30 mouse cellular contexts compared by ENCODE assay signal in the genomic region with DNA sequence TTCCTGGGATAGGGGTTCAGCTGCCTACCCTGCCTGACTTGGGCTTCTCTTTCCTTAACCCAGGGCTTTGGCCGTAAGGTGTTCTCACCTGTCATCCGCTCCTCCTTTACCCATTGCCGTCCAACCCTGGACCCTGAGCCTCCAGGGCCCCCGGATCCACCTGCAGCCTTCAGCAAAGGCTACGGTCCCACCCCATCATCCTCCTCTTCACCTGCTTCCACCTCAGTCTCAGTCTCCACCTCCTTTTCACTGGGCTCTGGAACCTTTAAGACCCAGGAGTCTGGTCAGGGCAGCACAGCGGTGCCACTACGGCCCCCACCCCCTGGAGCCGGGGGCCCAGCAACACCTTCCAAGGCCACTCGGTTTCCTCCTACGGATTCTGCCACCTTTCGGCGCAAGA. TPM values are rescaled to one million over a fixed set of nuclear protein-coding genes. Genes with fewer than 3 reads are reported as not detected.
DNase-seq lines count a peak whose midpoint lies in the region; ATAC-seq and TF ChIP-seq lines count a peak whose summit lies in the region.
"Had no signal": no experiment of that assay in that cellular context is flagged by ENCODE, and none has a peak within 500 bp of the region (broad histone marks: within the 10 kb centered on the region; RNA-seq: fewer than 3 reads in every experiment).

No protein-coding gene starts in this region.

- no peak overlapping the region for H3K27ac ChIP-seq in gastrocnemius, adult 2 months
- no peak overlapping the region for H3K27ac ChIP-seq in limb, embryonic 11.5 days (replicated peaks; ENCODE audit: low read depth, low read length)
- H3K27ac ChIP-seq in limb, embryonic 10.5 days, result no peak overlapping the region
- H3K27ac ChIP-seq in thymus, adult 2 months (ENCODE audit: control insufficient read depth, insufficient read depth, low read length), result no peak overlapping the region
- H3K27ac ChIP-seq: embryonic facial prominence, embryonic 12.5 days; forebrain, embryonic 12.5 days; forebrain, embryonic 15.5 days; heart, adult 2 months; heart, embryonic 10.5 days; heart, embryonic 13.5 days; hindbrain, embryonic 14.5 days; hindbrain, postnatal 0 days had no signal

- intact Hi-C loops in gastrocnemius, adult 2 months (cut with DNase I), result no loop called here

- peaks cover 17% of the 10 kb centered on the region for H3K4me1 ChIP-seq in limb, embryonic 11.5 days (ENCODE audit: control insufficient read depth, insufficient read depth, low read length)
- H3K4me1 ChIP-seq in limb, embryonic 10.5 days, result peaks cover 21% of the 10 kb centered on the region
- H3K4me1 ChIP-seq in thymus, adult 2 months (replicated peaks; ENCODE audit: control insufficient read depth, insufficient read depth, low read length), result peaks cover 14% of the 10 kb centered on the region

- no peak overlapping the region for H3K4me3 ChIP-seq in gastrocnemius, adult 2 months
- H3K4me3 ChIP-seq in limb, embryonic 11.5 days (ENCODE audit: low read depth, low read length), result no peak overlapping the region
- H3K4me3 ChIP-seq in limb, embryonic 10.5 days, result no peak overlapping the region
- no peak overlapping the region for H3K4me3 ChIP-seq in thymus, adult 2 months (ENCODE audit: control insufficient read depth, insufficient read depth, low read length)
- H3K4me3 ChIP-seq: embryonic facial prominence, embryonic 12.5 days; erythroblast, embryonic 14.5 days; forebrain, embryonic 12.5 days; forebrain, embryonic 15.5 days; heart, adult 2 months; heart, embryonic 10.5 days; heart, embryonic 13.5 days had no signal

- H3K36me3 ChIP-seq in limb, embryonic 11.5 days (ENCODE audit: control insufficient read depth, insufficient read depth, low read length), result peaks cover 63% of the 10 kb centered on the region
- H3K36me3 ChIP-seq in limb, embryonic 10.5 days, result peaks cover 87% of the 10 kb centered on the region
- H3K36me3 ChIP-seq in thymus, adult 2 months (ENCODE audit: control insufficient read depth, insufficient read depth, low read length), result peaks cover 71% of the 10 kb centered on the region

- H3K27me3 ChIP-seq in limb, embryonic 11.5 days (ENCODE audit: control insufficient read depth, insufficient read depth, low read length), result no peaks in the 10 kb centered on the region
- no peaks in the 10 kb centered on the region for H3K27me3 ChIP-seq in limb, embryonic 10.5 days (ENCODE audit: low read depth, poor library complexity, severe bottlenecking)
- H3K27me3 ChIP-seq in thymus, adult 2 months (ENCODE audit: control insufficient read depth, insufficient read depth, low read length), result no peaks in the 10 kb centered on the region
- H3K27me3 ChIP-seq: embryonic facial prominence, embryonic 12.5 days; forebrain, embryonic 12.5 days; forebrain, embryonic 15.5 days; heart, embryonic 13.5 days had no signal

- peak overlapping the region; percentile 17; the same call in 1 of the 2 replicates for H3K9ac ChIP-seq in limb, embryonic 11.5 days (ENCODE audit: low read length)
- H3K9ac ChIP-seq: embryonic facial prominence, embryonic 12.5 days; forebrain, embryonic 12.5 days; forebrain, embryonic 15.5 days; heart, embryonic 13.5 days; hindbrain, embryonic 14.5 days had no signal

- peak; percentile 20 for DNase-seq in gastrocnemius, adult 2 months
- no peak for DNase-seq in gastrocnemius, postnatal 25 days
- DNase-seq in limb, embryonic 11.5 days (ENCODE audit: low spot score), result no peak
- DNase-seq in limb, embryonic 10.5 days (ENCODE audit: low spot score), result no peak
- DNase-seq in thymus, adult 2 months, result peak; percentile 1
- DNase-seq in thymus, postnatal 4 days, result no peak
- DNase-seq: adrenal gland, adult 2 months; cerebellum, adult 11 months; cerebellum, adult 8-10 months; cerebellum, postnatal 14 days; gastrocnemius, postnatal 10 days; heart, adult 2 months; heart, postnatal 14 days; heart, postnatal 4 days had no signal

- TF ChIP-seq POLR2A in thymus, adult 2 months (IDR thresholded peaks at IDR 0.05; ENCODE audit: control insufficient read depth, extremely low read depth, insufficient read depth, low read length, poor library complexity), result no peak

- H3K9me3 ChIP-seq in limb, embryonic 11.5 days (ENCODE audit: control insufficient read depth, low read length), result no peaks in the 10 kb centered on the region
- H3K9me3 ChIP-seq in limb, embryonic 10.5 days (replicated peaks), result no peaks in the 10 kb centered on the region
- H3K9me3 ChIP-seq: embryonic facial prominence, embryonic 12.5 days; forebrain, embryonic 15.5 days; heart, embryonic 10.5 days; heart, embryonic 13.5 days had no signal

- TF ChIP-seq CTCF in gastrocnemius, adult 2 months (IDR thresholded peaks at IDR 0.05), result no peak
- TF ChIP-seq CTCF in thymus, adult 2 months (IDR thresholded peaks at IDR 0.05; ENCODE audit: borderline replicate concordance, control insufficient read depth, extremely low read depth, insufficient read depth, low read length, poor library complexity), result no peak

- no peak overlapping the region for H3K4me2 ChIP-seq in limb, embryonic 11.5 days (ENCODE audit: low read depth, severe bottlenecking)
- H3K4me2 ChIP-seq: embryonic facial prominence, embryonic 12.5 days; forebrain, embryonic 12.5 days; forebrain, embryonic 15.5 days; heart, embryonic 13.5 days; hindbrain, embryonic 14.5 days had no signal

- no peak for ATAC-seq in limb, embryonic 11.5 days (ENCODE audit: insufficient number of reproducible peaks, low FRiP score, low TSS enrichment, low read depth)
- ATAC-seq: CD4-positive, CD25-positive, alpha-beta regulatory T cell, adult 4 months; forebrain, embryonic 15.5 days; hindbrain, postnatal 0 days; inflammation-experienced regulatory T-cells, adult 6 months had no signal

- 88% methylated on average over 12 of the region's 12 CpGs for WGBS in limb, embryonic 11.5 days
- WGBS in limb, embryonic 10.5 days, result 94% methylated on average over 12 of the region's 12 CpGs
- WGBS in thymus, adult 2 months, result 99% methylated on average over 12 of the region's 12 CpGs

RNA-seq across cellular contexts. Expression of a gene that starts 9.8 kb away (rescaled TPM):
- total RNA-seq in gastrocnemius, adult 2 months (2021), result under 1 TPM; 0.38 to 0.86 TPM
- total RNA-seq in gastrocnemius, postnatal 25 days (2021), result 1 to 10 TPM; 1.4 to 1.5 TPM
- polyA plus RNA-seq in limb, embryonic 11.5 days (2014; fragmentation: Nextera tagmentation; extraction: Ambion mirVana), result 249 and 261 TPM in 2 replicates
- polyA plus RNA-seq in limb, embryonic 10.5 days (2016; fragmentation: Nextera tagmentation; extraction: Ambion mirVana), result 224 and 248 TPM in 2 replicates
- polyA plus RNA-seq in thymus, adult 2 months (2012; rRNA removed), result 138 and 140 TPM in 2 replicates

RNA-seq across cellular contexts. Expression of a gene that starts 13.2 kb away (rescaled TPM):
- not detected for total RNA-seq in gastrocnemius, adult 2 months (2021)
- not detected for total RNA-seq in gastrocnemius, postnatal 25 days (2021)
- 1.1 and 1.4 TPM in 2 replicates for polyA plus RNA-seq in limb, embryonic 11.5 days (2014; fragmentation: Nextera tagmentation; extraction: Ambion mirVana)
- polyA plus RNA-seq in limb, embryonic 10.5 days (2016; fragmentation: Nextera tagmentation; extraction: Ambion mirVana), result 1.1 and 1.3 TPM in 2 replicates
- 0.08 TPM in 1 of 2 replicates, not detected in the other for polyA plus RNA-seq in thymus, adult 2 months (2012; rRNA removed)
- total RNA-seq: adrenal gland, adult 2 months; adrenal gland, postnatal 14 days; adrenal gland, postnatal 4 days; gastrocnemius, postnatal 10 days; gastrocnemius, postnatal 4 days; heart, adult 2 months; heart, postnatal 14 days; heart, postnatal 4 days; MEL had no signal
- polyA plus RNA-seq: adrenal gland, adult 2 months; C2C12; CD4-positive, CD25-positive, alpha-beta regulatory T cell, adult 4 months; erythroblast, embryonic 14.5 days; heart, adult 2 months; heart, embryonic 16.5 days; inflammation-experienced regulatory T-cells, adult 6 months had no signal

RNA-seq across cellular contexts. Expression of a gene that starts 17.9 kb away (rescaled TPM):
- total RNA-seq in gastrocnemius, adult 2 months (2021), result not detected
- not detected for total RNA-seq in gastrocnemius, postnatal 25 days (2021)
- polyA plus RNA-seq in limb, embryonic 11.5 days (2014; fragmentation: Nextera tagmentation; extraction: Ambion mirVana), result 0.33 and 0.58 TPM in 2 replicates
- polyA plus RNA-seq in limb, embryonic 10.5 days (2016; fragmentation: Nextera tagmentation; extraction: Ambion mirVana), result 0.14 and 0.38 TPM in 2 replicates
- 0.08 and 0.13 TPM in 2 replicates for polyA plus RNA-seq in thymus, adult 2 months (2012; rRNA removed)
- total RNA-seq: gastrocnemius, postnatal 10 days; heart, adult 2 months; heart, postnatal 14 days; heart, postnatal 4 days; MEL had no signal
- polyA plus RNA-seq: CD4-positive, CD25-positive, alpha-beta regulatory T cell, adult 4 months; erythroblast, embryonic 14.5 days; inflammation-experienced regulatory T-cells, adult 6 months had no signal

RNA-seq across cellular contexts. Expression of a gene that starts 20.5 kb away (rescaled TPM):
- 10 to 100 TPM; 37.0 to 40.4 TPM for total RNA-seq in gastrocnemius, adult 2 months (2021)
- total RNA-seq in gastrocnemius, postnatal 25 days (2021), result 10 to 100 TPM; 29.0 to 30.4 TPM
- polyA plus RNA-seq in limb, embryonic 11.5 days (2014; fragmentation: Nextera tagmentation; extraction: Ambion mirVana), result 32.5 and 34.2 TPM in 2 replicates
- polyA plus RNA-seq in limb, embryonic 10.5 days (2016; fragmentation: Nextera tagmentation; extraction: Ambion mirVana), result 21.4 and 25.2 TPM in 2 replicates
- polyA plus RNA-seq in thymus, adult 2 months (2012; rRNA removed), result 270 and 297 TPM in 2 replicates

RNA-seq across cellular contexts. Expression of a gene that starts 29.0 kb away (rescaled TPM):
- total RNA-seq in gastrocnemius, adult 2 months (2021), result 10 to 100 TPM; 16.9 to 19.6 TPM
- 10 to 100 TPM; 15.5 to 18.7 TPM for total RNA-seq in gastrocnemius, postnatal 25 days (2021)
- polyA plus RNA-seq in limb, embryonic 11.5 days (2014; fragmentation: Nextera tagmentation; extraction: Ambion mirVana), result 13.8 and 14.4 TPM in 2 replicates
- polyA plus RNA-seq in limb, embryonic 10.5 days (2016; fragmentation: Nextera tagmentation; extraction: Ambion mirVana), result 17.6 and 22.2 TPM in 2 replicates
- polyA plus RNA-seq in thymus, adult 2 months (2012; rRNA removed), result 11.9 and 14.8 TPM in 2 replicates

Comparison
In these comparisons a context has a peak if more than half of its experiments do, and no peak if none do; other contexts are left out.
1. DNase-seq: peak in gastrocnemius, adult 2 months (single experiment) and thymus, adult 2 months (single experiment); none in gastrocnemius, postnatal 25 days (single experiment), limb, embryonic 11.5 days (single experiment), limb, embryonic 10.5 days (single experiment) and thymus, postnatal 4 days (single experiment).